ENCODE assay signal across 22 mouse cellular contexts in genomic region chr4:126636330-126636729, GRCm38 (mm10). TPM values are rescaled to one million over a fixed set of nuclear protein-coding genes. Genes with fewer than 3 reads are reported as not detected.
A peak's percentile ranks its signal among the peaks of the same experiment; 100 is the strongest.
DNase-seq lines count a peak whose midpoint lies in the region; ATAC-seq and TF ChIP-seq lines count a peak whose summit lies in the region.
"Had no signal": no experiment of that assay in that cellular context is flagged by ENCODE, and none has a peak within 500 bp of the region (broad histone marks: within the 10 kb centered on the region; RNA-seq: fewer than 3 reads in every experiment).

No protein-coding gene starts in this region.

- no peak for ATAC-seq in embryonic facial prominence, embryonic 13.5 days (ENCODE audit: insufficient number of reproducible peaks, insufficient read depth, low FRiP score, low TSS enrichment, low read depth)
- ATAC-seq in midbrain, embryonic 12.5 days (ENCODE audit: low FRiP score, low read depth): no peak
- ATAC-seq in hindbrain, postnatal 0 days: no peak; the same call in 1 of the 2 replicates
- ATAC-seq in neural tube, embryonic 15.5 days (ENCODE audit: low FRiP score): no peak
- ATAC-seq in kidney, embryonic 16.5 days (ENCODE audit: low FRiP score, low TSS enrichment): no peak
- no peak for ATAC-seq in frontal cortex, adult (ENCODE audit: low TSS enrichment)
- ATAC-seq: liver, embryonic 12.5 days; Patski had no signal

- 23% methylated on average over 11 of the region's 11 CpGs for WGBS in embryonic facial prominence, embryonic 13.5 days
- WGBS in embryonic facial prominence, embryonic 10.5 days: 25% methylated on average over 11 of the region's 11 CpGs
- 23% methylated on average over 11 of the region's 11 CpGs for WGBS in midbrain, embryonic 12.5 days
- WGBS in midbrain, embryonic 10.5 days: 36% methylated on average over 11 of the region's 11 CpGs
- 24% methylated on average over 11 of the region's 11 CpGs for WGBS in hindbrain, postnatal 0 days
- WGBS in neural tube, embryonic 15.5 days: 17% methylated on average over 11 of the region's 11 CpGs
- WGBS in kidney, embryonic 16.5 days: 15% methylated on average over 11 of the region's 11 CpGs

- no peaks in the 10 kb centered on the region for H3K4me1 ChIP-seq in embryonic facial prominence, embryonic 13.5 days
- peaks cover 9% of the 10 kb centered on the region; the same call in 1 of the 2 replicates for H3K4me1 ChIP-seq in embryonic facial prominence, embryonic 10.5 days
- no peaks in the 10 kb centered on the region; the same call in 1 of the 2 replicates for H3K4me1 ChIP-seq in midbrain, embryonic 12.5 days
- peaks cover 11% of the 10 kb centered on the region; the same call in 1 of the 2 replicates for H3K4me1 ChIP-seq in midbrain, embryonic 10.5 days
- H3K4me1 ChIP-seq in hindbrain, postnatal 0 days (ENCODE audit: insufficient read depth, low read length): no peaks in the 10 kb centered on the region
- peaks cover 11% of the 10 kb centered on the region for H3K4me1 ChIP-seq in neural tube, embryonic 15.5 days
- H3K4me1 ChIP-seq in kidney, embryonic 16.5 days (ENCODE audit: insufficient read depth, low read length): no peaks in the 10 kb centered on the region
- H3K4me1 ChIP-seq: liver, embryonic 12.5 days had no signal

- H3K9me3 ChIP-seq in embryonic facial prominence, embryonic 13.5 days: no peaks in the 10 kb centered on the region
- H3K9me3 ChIP-seq in embryonic facial prominence, embryonic 10.5 days: no peaks in the 10 kb centered on the region
- no peaks in the 10 kb centered on the region for H3K9me3 ChIP-seq in midbrain, embryonic 12.5 days
- no peaks in the 10 kb centered on the region for H3K9me3 ChIP-seq in midbrain, embryonic 10.5 days (replicated peaks)
- H3K9me3 ChIP-seq in hindbrain, postnatal 0 days (ENCODE audit: low read length): no peaks in the 10 kb centered on the region
- no peaks in the 10 kb centered on the region for H3K9me3 ChIP-seq in neural tube, embryonic 15.5 days (replicated peaks)
- no peaks in the 10 kb centered on the region for H3K9me3 ChIP-seq in kidney, embryonic 16.5 days (ENCODE audit: low read length)
- H3K9me3 ChIP-seq: embryonic facial prominence, embryonic 15.5 days; limb, embryonic 12.5 days; liver, embryonic 12.5 days had no signal

- peaks cover 30% of the 10 kb centered on the region for H3K27me3 ChIP-seq in embryonic facial prominence, embryonic 13.5 days
- peaks cover 17% of the 10 kb centered on the region for H3K27me3 ChIP-seq in embryonic facial prominence, embryonic 10.5 days (replicated peaks; ENCODE audit: low read depth, poor library complexity, severe bottlenecking)
- H3K27me3 ChIP-seq in midbrain, embryonic 12.5 days: peaks cover 56% of the 10 kb centered on the region
- peaks cover 56% of the 10 kb centered on the region for H3K27me3 ChIP-seq in midbrain, embryonic 10.5 days (ENCODE audit: low read depth, poor library complexity, severe bottlenecking)
- no peaks in the 10 kb centered on the region for H3K27me3 ChIP-seq in hindbrain, postnatal 0 days (ENCODE audit: insufficient read depth, low read length)
- peaks cover 8% of the 10 kb centered on the region; the same call in 1 of the 2 replicates for H3K27me3 ChIP-seq in neural tube, embryonic 15.5 days (replicated peaks)
- peaks cover 30% of the 10 kb centered on the region for H3K27me3 ChIP-seq in kidney, embryonic 16.5 days (ENCODE audit: insufficient read depth, low read length)

- no peak overlapping the region for H3K4me3 ChIP-seq in embryonic facial prominence, embryonic 13.5 days
- no peak overlapping the region for H3K4me3 ChIP-seq in embryonic facial prominence, embryonic 10.5 days
- no peak overlapping the region for H3K4me3 ChIP-seq in midbrain, embryonic 12.5 days
- no peak overlapping the region for H3K4me3 ChIP-seq in midbrain, embryonic 10.5 days
- H3K4me3 ChIP-seq in hindbrain, postnatal 0 days (ENCODE audit: low read length): no peak overlapping the region
- peak overlapping the region; percentile 21; the same call in 1 of the 2 replicates for H3K4me3 ChIP-seq in neural tube, embryonic 15.5 days (replicated peaks)
- no peak overlapping the region for H3K4me3 ChIP-seq in kidney, embryonic 16.5 days (ENCODE audit: low read length)
- H3K4me3 ChIP-seq: embryonic facial prominence, embryonic 15.5 days; heart, adult 2 months; limb, embryonic 12.5 days; liver, embryonic 12.5 days had no signal

- no peak for DNase-seq in embryonic facial prominence, embryonic 10.5 days (ENCODE audit: low spot score)
- no peak for DNase-seq in midbrain, embryonic 10.5 days (ENCODE audit: low spot score)
- DNase-seq in hindbrain, postnatal 0 days (ENCODE audit: low spot score): no peak
- DNase-seq: adrenal gland, adult 8-10 months; cerebellum, postnatal 10 days; gastrocnemius, postnatal 25 days; heart, adult 2 months; kidney, adult 2 months; kidney, postnatal 25 days; lung, adult 2 months; lung, postnatal 36 days; thymus, postnatal 36 days had no signal

- no peak for TF ChIP-seq CTCF in hindbrain, postnatal 0 days (IDR thresholded peaks at IDR 0.05; ENCODE audit: low read depth)

- H3K4me2 ChIP-seq in embryonic facial prominence, embryonic 13.5 days: 0 out of 2 replicates have a peak overlapping the region, but pooled peaks have one; percentile 1
- 0 out of 2 replicates have a peak overlapping the region, but pooled peaks have one; percentile 1 for H3K4me2 ChIP-seq in midbrain, embryonic 12.5 days (replicated peaks)
- peak overlapping the region; percentile 31; the same call in 1 of the 2 replicates for H3K4me2 ChIP-seq in hindbrain, postnatal 0 days (ENCODE audit: low read depth, low read length)
- H3K4me2 ChIP-seq in neural tube, embryonic 15.5 days: peak overlapping the region; percentile 49
- H3K4me2 ChIP-seq in kidney, embryonic 16.5 days (replicated peaks; ENCODE audit: low read depth, low read length): no peak overlapping the region
- H3K4me2 ChIP-seq: embryonic facial prominence, embryonic 15.5 days; limb, embryonic 12.5 days; liver, embryonic 12.5 days had no signal

- H3K9ac ChIP-seq in embryonic facial prominence, embryonic 13.5 days: 0 out of 2 replicates have a peak overlapping the region, but pooled peaks have one; percentile 11
- H3K9ac ChIP-seq in midbrain, embryonic 12.5 days (replicated peaks): no peak overlapping the region
- no peak overlapping the region for H3K9ac ChIP-seq in hindbrain, postnatal 0 days (replicated peaks; ENCODE audit: low read length)
- H3K9ac ChIP-seq in neural tube, embryonic 15.5 days (replicated peaks): no peak overlapping the region
- no peak overlapping the region for H3K9ac ChIP-seq in kidney, embryonic 16.5 days (replicated peaks; ENCODE audit: low read length)
- H3K9ac ChIP-seq: embryonic facial prominence, embryonic 15.5 days; limb, embryonic 12.5 days; liver, embryonic 12.5 days had no signal

- H3K36me3 ChIP-seq in embryonic facial prominence, embryonic 13.5 days: no peaks in the 10 kb centered on the region
- no peaks in the 10 kb centered on the region for H3K36me3 ChIP-seq in embryonic facial prominence, embryonic 10.5 days (replicated peaks)
- H3K36me3 ChIP-seq in midbrain, embryonic 12.5 days: no peaks in the 10 kb centered on the region
- H3K36me3 ChIP-seq in midbrain, embryonic 10.5 days: no peaks in the 10 kb centered on the region
- H3K36me3 ChIP-seq in hindbrain, postnatal 0 days (ENCODE audit: insufficient read depth, low read length): no peaks in the 10 kb centered on the region
- H3K36me3 ChIP-seq in neural tube, embryonic 15.5 days: no peaks in the 10 kb centered on the region
- no peaks in the 10 kb centered on the region for H3K36me3 ChIP-seq in kidney, embryonic 16.5 days (ENCODE audit: insufficient read depth, low read length)
- H3K36me3 ChIP-seq: embryonic facial prominence, embryonic 15.5 days; limb, embryonic 12.5 days; liver, embryonic 12.5 days had no signal

- H3K27ac ChIP-seq in embryonic facial prominence, embryonic 13.5 days: no peak overlapping the region
- no peak overlapping the region for H3K27ac ChIP-seq in embryonic facial prominence, embryonic 10.5 days (replicated peaks)
- H3K27ac ChIP-seq in midbrain, embryonic 12.5 days (replicated peaks): no peak overlapping the region
- no peak overlapping the region for H3K27ac ChIP-seq in midbrain, embryonic 10.5 days (replicated peaks)
- no peak overlapping the region for H3K27ac ChIP-seq in hindbrain, postnatal 0 days
- H3K27ac ChIP-seq in neural tube, embryonic 15.5 days (replicated peaks): no peak overlapping the region
- H3K27ac ChIP-seq in kidney, embryonic 16.5 days (ENCODE audit: low read length): no peak overlapping the region
- H3K27ac ChIP-seq: embryonic facial prominence, embryonic 15.5 days; heart, adult 2 months; limb, embryonic 12.5 days; liver, embryonic 12.5 days had no signal

RNA-seq across cellular contexts. Expression of gene 5730409E04Rik, which starts 26.7 kb away (rescaled TPM):
- 5.0 and 5.6 TPM in 2 replicates for polyA plus RNA-seq in embryonic facial prominence, embryonic 13.5 days (2015; fragmentation: Nextera tagmentation; extraction: Ambion mirVana)
- 1.6 and 1.7 TPM in 2 replicates for polyA plus RNA-seq in embryonic facial prominence, embryonic 10.5 days (2016; fragmentation: Nextera tagmentation; extraction: Ambion mirVana)
- polyA plus RNA-seq in midbrain, embryonic 12.5 days (2016; fragmentation: Nextera tagmentation; extraction: Ambion mirVana): 1.5 and 1.9 TPM in 2 replicates
- 1.0 and 1.4 TPM in 2 replicates for polyA plus RNA-seq in midbrain, embryonic 10.5 days (2016; fragmentation: Nextera tagmentation; extraction: Ambion mirVana)
- 74.9 and 93.8 TPM in 2 replicates for total RNA-seq in hindbrain, postnatal 0 days (2014; rRNA removed)
- 28.7 and 30.2 TPM in 2 replicates for polyA plus RNA-seq in hindbrain, postnatal 0 days (2015; fragmentation: Nextera tagmentation; extraction: Ambion mirVana)
- polyA plus RNA-seq in neural tube, embryonic 15.5 days (2015; fragmentation: Nextera tagmentation; extraction: Ambion mirVana): 14.9 and 19.1 TPM in 2 replicates
- polyA plus RNA-seq in kidney, embryonic 16.5 days (2015; fragmentation: Nextera tagmentation; extraction: Ambion mirVana): 1.5 and 2.2 TPM in 2 replicates
- total RNA-seq: megakaryocyte-erythroid progenitor cell, adult 5-6 weeks had no signal

RNA-seq across cellular contexts. Expression of gene Psmb2, which starts 41.1 kb away (rescaled TPM):
- 477 and 482 TPM in 2 replicates for polyA plus RNA-seq in embryonic facial prominence, embryonic 13.5 days (2015; fragmentation: Nextera tagmentation; extraction: Ambion mirVana)
- 587 and 594 TPM in 2 replicates for polyA plus RNA-seq in embryonic facial prominence, embryonic 10.5 days (2016; fragmentation: Nextera tagmentation; extraction: Ambion mirVana)
- polyA plus RNA-seq in midbrain, embryonic 12.5 days (2016; fragmentation: Nextera tagmentation; extraction: Ambion mirVana): 435 and 444 TPM in 2 replicates
- polyA plus RNA-seq in midbrain, embryonic 10.5 days (2016; fragmentation: Nextera tagmentation; extraction: Ambion mirVana): 591 and 610 TPM in 2 replicates
- total RNA-seq in hindbrain, postnatal 0 days (2014; rRNA removed): 164 and 207 TPM in 2 replicates
- 465 and 473 TPM in 2 replicates for polyA plus RNA-seq in hindbrain, postnatal 0 days (2015; fragmentation: Nextera tagmentation; extraction: Ambion mirVana)
- 419 and 433 TPM in 2 replicates for polyA plus RNA-seq in neural tube, embryonic 15.5 days (2015; fragmentation: Nextera tagmentation; extraction: Ambion mirVana)
- polyA plus RNA-seq in kidney, embryonic 16.5 days (2015; fragmentation: Nextera tagmentation; extraction: Ambion mirVana): 457 and 483 TPM in 2 replicates
